Mouse (Mus musculus) heart, postnatal 4 days (tissue): ENCODE measurements at regions not wholly inside any gene's neighbourhood (a gene's known extent, or its start where the extent isn't known, plus 50 kb on each side); places are given as distances from the start of the nearest gene placed in this dataset.
A peak's percentile ranks its signal among the peaks of the same experiment; 100 is the strongest.
"Not testable (repeated sequence)": the region's sequence is repeated elsewhere in the genome, so short reads cannot be mapped to it uniquely, and the experiment has no call there.

Experiments used
- DNase-seq: peaks from one replicate; pipeline ENCODE4 v3.0.0; 2021

DNA sequence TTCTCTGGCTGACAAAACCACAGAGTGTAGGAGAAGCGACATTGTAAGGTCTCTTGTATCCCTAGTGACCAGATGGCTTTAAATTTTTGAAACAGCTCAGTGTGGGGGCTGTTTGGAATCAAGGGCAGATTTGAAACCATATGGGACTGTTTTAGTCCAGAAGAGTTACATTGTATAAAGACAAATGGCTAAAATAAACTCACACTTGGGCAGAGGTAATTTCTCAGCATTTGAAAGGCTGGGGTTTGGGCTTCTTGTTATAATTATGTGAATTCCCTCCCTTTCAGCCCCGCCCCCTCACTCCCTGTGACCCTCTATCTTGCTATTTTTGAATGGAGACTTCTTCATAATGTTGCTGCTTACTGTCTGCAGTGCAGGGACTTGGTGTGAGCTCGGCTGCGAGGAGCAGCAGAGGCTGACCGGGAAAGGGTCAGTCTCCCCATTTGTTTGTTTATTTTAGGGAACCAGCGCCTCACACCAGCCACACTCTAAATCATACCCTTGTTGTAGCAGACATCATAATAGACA, 344.0 kb upstream of the Nova1 start:
- DNase-seq, result no peak

DNA sequence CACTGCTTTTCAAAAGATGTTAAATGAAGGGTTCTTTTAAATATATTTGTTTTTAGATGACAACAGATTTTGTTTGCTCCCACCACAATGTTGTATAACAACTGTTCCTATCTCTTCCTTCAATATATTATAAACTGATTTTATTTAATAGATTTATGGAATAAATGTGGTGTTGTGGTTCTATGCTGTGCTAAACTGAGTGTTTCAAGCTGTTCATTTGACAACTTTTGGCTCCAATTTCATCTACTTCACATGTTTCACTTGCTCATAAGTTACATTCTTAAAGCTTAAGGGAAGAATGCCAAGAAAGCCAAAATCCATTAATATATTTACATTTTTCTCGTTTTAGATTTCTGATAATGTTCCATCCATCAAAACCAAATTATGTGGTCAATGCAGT, 341.9 kb upstream of the Nova1 start:
- DNase-seq, result no peak

DNA sequence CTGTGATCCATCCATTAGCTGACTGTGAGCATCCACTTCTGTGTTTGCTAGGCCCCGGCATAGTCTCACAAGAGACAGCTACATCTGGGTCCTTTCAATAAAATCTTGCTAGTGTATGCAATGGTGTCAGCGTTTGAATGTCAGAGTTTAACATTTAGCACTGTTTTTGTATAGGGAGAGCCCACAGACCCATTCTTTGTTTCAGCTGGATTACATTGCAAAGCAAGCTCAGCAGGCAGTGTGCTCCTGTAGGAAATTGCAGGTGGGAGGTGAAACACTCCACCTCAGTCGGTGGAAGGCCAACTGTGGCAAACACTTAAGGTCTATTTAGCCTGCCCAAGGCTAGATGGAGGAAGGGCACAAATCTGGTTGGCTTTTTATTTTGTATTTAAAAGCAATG, 337.2 kb upstream of the Nova1 start:
- DNase-seq, result not testable (repeated sequence)

DNA sequence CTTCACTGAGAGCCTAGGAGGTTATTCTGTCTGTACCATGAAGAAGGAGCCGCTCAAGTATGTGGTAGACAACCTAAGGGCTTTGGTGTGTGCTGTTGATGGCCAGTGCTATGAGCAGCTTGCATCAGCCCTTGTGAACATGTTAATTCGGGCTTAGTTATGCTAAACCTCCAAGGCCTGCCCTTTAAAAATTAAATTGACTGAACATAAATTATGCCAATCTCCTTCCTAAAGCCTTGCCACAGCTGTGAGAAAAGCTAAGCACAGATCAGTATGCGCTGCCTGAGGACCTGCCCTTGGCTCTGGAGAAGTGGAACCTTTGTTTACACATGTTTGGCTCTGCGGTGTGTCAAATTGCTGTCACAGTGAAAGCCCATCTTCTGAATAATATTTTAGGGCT, 321.9 kb upstream of the Nova1 start:
- DNase-seq, result no peak

DNA sequence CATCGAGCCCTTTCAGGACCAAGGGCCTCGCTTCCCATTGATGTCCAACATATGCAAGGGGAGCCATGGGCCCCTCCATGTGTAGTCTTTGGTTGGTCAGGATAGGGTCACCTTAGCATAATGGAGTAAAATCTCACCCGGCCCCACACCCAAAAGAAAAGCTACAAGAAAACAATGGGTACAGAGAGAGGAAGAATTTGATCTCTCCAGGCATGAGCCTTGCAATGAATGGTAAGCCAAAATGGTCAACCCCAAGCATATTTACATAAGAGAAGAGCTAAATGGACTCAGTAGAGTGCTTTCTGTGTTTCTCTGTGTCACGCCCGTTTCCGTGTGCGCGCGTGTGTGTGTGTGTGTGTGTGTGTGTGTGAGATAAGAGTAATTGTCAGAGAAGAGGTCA, 311.1 kb upstream of the Nova1 start:
- DNase-seq, result no peak

DNA sequence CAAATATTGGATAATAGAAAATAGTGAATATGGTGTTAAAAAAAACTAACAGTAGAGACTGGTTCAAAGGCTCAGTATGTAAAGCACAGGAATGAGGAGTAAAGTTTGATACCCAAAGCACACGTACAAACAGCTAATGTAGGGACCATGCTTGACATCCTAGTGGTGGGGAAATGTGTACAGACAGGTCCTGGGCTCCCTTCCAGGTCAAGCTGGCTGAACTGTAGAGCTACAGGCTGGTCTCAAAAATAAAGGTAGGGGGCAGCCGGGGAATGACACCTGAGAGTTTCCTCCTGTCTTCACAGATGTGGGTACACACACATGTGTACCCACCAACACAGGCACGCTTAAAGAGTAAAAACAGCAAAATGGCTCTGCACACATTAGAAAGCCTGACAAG, 309.9 kb upstream of the Nova1 start:
- no peak for DNase-seq

DNA sequence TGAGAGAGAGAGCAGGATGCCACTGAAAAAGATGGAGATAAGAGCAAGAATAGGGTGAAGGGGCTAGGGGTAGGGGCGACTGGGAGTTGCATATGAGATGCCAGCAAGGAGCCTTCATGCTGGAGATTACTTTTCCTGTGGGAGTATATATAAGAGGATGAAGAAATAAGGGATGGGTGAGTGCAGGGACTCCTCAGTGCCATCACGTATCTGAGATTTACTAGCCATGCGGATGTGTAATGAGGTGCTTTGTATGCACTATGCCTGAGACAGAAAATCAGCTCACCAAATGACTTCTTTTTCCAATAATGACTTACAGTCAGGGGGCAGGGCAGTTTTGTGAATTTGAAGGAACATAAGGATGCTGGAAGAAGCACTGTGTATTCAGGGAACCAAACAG, 302.7 kb upstream of the Nova1 start:
- no peak for DNase-seq

DNA sequence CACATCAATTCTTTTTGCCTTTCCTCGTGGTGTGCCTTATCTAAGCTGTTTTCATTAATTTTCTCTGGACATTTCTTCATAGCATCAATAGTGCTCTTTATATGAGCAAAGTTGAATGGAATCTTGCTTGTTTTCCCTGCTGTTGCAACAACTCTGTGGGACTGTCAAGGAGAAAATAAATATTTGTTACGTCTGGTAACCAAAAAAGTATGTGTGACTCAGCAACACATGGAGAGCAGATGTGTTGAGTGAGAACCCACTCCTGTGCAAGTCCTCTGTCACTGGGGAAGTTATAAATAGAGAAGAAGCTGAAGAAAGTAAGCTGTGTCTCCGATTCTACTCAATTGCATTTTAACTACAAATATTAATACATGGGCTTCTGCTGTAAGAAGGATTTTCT, 298.8 kb upstream of the Nova1 start:
- DNase-seq, result peak; percentile 10

DNA sequence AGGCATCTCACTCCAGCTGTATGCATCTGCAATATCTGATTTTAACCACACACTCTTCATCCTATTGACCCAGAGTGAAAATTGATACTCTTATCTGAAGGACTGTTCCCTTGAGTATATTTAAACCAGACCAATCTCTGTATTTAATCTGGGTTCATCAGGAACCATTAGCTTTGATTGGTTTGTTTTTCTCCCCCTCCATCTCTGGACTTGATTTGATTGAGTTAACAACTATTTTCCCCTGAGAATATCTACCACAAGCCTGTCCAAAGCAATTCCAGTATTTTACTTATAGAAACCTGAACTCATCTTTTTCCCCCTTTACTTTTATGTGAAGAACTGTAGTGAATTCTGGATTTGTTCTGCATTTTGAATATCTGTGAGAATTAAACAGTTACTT, 270.5 kb upstream of the Nova1 start:
- DNase-seq, result no peak

DNA sequence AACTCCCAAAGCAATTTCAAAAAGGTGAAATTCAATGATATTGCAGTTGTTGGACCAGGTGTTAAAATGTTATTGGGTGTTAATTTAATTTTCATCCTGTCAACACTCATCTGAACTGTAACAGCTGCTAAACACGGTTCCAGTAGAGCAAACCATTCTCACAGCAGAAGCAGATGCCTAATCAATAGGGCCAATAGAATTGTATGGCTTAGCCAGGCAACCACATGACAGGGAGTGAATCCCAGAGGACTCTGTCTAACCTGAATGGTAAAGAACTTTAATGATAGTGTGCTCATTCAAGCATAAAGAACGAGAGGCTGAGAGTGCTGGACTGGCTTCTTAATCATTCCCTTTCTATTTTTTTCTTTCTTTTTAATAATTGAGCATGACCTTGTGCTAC, 256.2 kb upstream of the Nova1 start:
- no peak for DNase-seq

DNA sequence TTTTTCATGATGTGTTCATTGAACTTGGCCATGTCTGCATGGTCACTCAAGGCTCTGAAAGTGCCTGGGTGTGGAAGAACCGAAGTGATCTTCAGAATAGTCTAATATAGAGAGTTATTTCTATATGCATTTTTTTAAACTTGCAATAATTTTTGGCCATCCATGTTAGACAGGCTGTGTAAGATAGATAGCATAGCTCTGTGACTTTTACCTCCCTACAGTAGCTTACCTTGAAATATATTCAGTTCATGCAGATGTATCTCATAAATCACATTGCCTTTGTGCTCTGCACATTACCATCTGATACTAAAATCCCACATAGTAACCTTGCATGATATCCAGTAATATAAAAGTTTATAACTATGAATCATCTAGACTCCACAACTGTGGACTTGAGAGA, 233.7 kb upstream of the Nova1 start:
- no peak for DNase-seq

DNA sequence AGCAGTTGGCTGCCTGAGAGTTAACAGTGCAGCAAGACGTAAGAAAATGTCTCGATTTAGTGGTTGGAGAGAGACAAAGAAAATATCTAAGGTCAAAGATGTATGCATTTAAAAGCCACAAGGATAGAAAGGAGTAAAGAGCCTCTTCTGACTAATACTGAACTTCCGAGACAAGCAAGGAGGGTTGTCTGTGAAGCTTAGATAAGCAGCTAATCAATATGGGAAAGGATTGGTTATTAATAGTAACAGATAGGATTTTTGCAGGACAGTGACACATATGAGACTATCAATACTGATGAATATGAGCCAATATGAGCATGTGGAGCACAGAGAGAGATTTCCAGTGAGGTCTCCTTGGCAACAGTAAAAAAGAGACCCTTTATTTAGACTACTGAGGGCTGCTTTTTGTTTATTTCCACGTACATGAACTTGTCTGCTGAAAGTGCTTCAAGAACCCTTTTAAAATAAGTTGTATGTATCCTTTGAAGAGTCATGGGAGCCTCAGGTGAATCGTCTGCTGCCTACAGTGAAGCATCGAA, 202.2 kb upstream of the Nova1 start:
- DNase-seq, result no peak

DNA sequence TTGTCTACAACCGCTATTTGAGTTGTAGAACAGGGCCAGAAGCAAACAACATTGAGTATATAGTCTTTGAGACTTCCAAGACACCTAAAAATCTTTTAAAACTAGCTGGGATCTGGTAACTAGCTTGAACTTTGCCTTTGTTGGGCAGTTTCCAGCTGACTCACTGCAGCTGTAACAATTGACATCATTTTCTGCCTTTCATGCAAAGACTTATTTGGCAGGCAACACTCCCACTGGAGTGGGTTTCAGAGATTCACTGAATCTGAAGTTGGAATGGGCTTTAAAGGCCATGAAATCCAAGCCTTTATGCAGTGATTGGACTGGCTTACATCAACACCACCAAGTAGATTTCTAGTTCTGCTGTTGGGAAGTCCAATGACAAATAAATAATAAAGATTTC, 173.6 kb upstream of the Nova1 start:
- DNase-seq, result peak; percentile 60

DNA sequence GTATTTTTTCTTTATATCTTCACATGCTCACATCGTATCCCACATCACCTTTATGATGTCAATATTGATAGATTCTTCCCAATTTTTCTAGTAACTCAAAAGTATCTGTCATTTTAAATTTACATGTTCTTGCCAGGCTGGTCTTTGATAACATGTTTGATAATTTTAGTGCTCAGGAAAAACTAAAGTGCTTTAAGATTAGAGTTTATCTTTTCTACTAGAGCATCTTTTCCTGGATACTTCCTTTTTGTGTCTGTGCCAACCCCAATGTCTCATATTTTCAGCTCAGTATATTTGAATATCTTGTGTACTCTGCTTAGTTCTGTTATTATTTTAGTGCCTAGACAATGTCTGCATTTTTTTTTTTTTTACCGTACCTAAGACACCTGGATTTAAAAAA, 170.2 kb upstream of the Nova1 start:
- no peak for DNase-seq

DNA sequence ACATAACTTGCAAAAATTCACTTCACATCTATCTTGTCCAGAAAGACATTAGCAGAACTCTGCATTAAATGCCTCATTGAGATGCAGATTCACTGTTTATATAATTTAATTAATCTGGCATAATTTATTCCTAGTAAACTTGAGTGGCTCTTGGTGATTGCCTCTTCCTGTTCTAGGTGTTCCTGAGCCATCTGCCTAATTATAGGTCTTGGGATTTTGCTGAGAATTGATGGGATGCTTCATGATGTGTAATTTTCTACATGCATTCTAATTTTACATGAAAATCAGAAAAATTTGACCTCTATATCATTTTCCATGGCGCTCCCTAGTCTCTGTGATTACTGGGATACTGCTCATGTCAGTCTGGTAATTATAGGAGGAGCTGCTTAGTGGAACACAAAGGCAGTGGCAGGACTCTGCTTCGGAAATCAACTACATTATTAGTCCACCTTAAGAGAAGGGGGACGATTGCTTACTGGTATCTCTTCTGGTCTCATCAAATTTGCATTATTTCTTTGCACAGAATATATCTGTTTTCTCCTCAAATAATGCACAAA, 131.6 kb upstream of the Nova1 start:
- no peak for DNase-seq

DNA sequence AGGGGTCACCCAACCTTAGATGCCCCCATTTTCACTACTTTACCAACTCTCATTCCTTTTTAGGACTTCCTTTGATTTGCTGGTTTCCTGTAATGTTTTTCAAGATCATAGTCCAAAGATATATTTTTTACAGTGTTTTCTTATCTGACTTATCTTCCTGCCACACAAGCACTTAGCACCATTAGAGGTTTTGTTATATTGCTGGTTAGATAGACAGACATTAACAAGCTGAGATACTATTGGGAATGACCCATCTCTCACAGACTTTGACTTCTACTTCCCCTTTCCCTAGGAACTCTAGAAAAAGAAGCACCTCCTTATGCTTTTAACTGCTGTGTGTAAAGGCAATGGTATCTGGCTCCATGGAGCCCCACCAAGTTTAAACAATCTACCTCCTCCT, 127.0 kb upstream of the Nova1 start:
- no peak for DNase-seq

DNA sequence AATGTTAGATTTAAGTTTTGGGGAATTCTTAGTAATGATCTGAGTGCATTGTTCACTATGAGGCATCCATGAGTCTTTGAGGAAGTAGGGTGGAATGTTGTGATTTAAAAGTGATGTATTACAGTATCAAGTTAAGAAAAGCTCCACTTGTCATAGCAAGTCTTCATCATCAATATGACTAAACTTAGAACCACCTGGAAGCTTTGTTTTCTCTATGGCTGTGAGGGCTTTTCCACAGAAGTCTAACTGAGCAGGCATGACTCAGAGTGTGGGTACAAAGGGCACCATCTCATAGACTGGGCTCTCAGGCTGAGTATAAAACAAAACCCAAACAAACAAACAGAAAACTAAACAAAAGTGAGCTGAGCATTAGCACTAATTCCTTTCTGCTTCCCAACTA, 112.4 kb upstream of the Nova1 start:
- DNase-seq, result no peak

DNA sequence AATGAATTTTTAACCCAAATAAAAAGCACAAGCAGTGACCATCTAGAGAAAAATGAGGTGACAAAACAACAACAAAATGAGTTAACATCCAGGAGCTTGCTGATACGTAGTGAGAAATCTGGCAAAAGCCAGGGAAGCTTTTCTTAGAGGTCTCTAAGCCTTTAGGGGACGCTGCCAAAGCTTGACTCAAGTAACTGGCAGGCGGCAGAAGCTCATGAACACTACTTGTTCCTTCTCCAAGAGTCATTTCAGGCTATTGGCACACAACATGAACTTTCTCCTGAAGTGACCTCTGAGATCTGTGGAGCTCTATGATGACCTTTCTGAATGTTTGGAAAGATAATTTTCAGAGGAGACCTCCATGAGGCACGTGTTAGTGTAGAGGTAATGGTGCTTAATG, 98.6 kb upstream of the Nova1 start:
- peak; percentile 7 for DNase-seq

DNA sequence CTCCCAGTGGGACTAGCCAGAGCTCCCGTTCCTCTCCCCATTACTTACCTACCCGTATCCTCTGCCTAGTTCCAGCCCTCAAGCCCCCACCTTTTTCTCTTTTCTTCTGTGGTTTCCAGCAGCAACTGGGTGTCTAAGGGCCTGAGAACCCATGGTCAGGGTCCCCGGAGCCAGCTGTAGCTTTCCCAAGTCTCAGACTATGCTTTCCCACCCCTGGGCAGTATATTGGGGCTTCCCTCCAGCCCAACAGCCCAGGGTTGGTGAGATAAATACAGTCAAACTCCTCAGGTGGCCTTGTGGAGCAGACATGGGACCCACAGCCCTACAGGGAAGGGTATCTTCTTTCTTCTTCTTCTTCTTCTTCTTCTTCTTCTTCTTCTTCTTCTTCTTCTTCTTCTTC, 59.4 kb upstream of the Nova1 start:
- DNase-seq, result no peak

DNA sequence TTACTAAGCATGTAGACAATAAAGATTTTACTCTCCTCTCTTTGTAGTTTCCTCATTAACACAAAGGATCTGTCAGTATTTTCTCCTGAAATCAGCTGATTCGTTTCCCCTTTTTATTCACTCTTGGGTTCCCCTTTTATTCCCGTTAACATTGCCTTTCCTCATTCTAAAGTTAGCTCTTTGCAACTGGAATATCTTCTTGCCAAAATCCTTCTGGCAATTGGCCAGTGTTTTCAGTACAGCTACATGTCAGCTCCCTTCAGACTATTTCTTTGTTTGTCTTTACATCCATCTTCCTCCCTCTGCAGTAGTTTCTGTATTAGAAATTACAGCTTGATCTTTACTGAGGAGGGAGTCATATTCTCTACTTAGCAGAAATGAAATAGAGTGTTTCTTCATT, 51.4 kb upstream of the Nova1 start:
- peak; percentile 23 for DNase-seq
